Mouse (Mus musculus) ES-Bruce4 (cell line): ENCODE measurements at regions not wholly inside any gene's neighbourhood (a gene's known extent, or its start where the extent isn't known, plus 50 kb on each side); places are given as distances from the start of the nearest gene placed in this dataset.

Experiments used
- CTCF ChIP-seq: IDR thresholded peaks from one replicate; pipeline ENCODE4 v1.8.1; 2011; ENCODE audit warnings: low read depth, low read length
- EP300 ChIP-seq: IDR thresholded peaks from 2 replicates; pipeline ENCODE4 v1.6.1; 2011; ENCODE audit warnings: low read depth, low read length; ENCODE audit not compliant: insufficient read depth
- POLR2A ChIP-seq: IDR thresholded peaks from one replicate; pipeline ENCODE4 v1.8.1; 2011; ENCODE audit warnings: low read length; ENCODE audit not compliant: insufficient read depth

DNA sequence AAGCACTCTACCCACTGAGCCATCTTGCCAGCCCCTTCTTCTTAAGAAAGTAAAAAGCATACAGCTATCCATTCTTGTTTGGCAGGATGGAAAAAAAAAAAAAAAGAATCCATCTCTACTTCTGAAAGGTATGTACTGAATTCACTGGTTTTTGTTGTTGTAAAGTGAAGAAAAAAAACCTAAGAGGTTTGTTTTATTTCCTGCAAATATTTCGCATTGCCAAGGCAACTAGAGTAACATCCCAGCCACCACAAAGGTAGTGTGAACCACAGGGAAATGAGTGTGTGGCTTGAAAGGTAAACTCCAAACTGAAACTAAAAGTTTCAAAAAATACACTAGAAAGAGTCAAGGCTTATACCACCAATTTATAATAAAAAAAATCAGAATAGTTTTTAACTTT lies 361.0 kb upstream of the 4930412O13Rik start:
- TF ChIP-seq POLR2A, result no peak
- no peak for TF ChIP-seq CTCF
- no peak for TF ChIP-seq EP300
